Mouse (Mus musculus): ENCODE measurements around the gene Ppp2r5a. TPM values are rescaled to one million over a fixed set of nuclear protein-coding genes. Genes with fewer than 3 reads are reported as not detected.
A peak's percentile ranks its signal among the peaks of the same experiment; 100 is the strongest.

The Ppp2r5a gene
- polyA plus RNA-seq, 1 experiment from 2014 or later: 22.6 TPM

GRCm38 (mm10) chr1:191413691-191414415 is 10.8 kb upstream of the Ppp2r5a start:
- H3K4me3 ChIP-seq (ENCODE audit: low read depth, low read length): no peak overlapping the region
- no peaks in the 10 kb centered on the region for H3K36me3 ChIP-seq (ENCODE audit: control insufficient read depth, insufficient read depth, low read length)
- H3K4me2 ChIP-seq (ENCODE audit: low read depth): no peak overlapping the region
- no peaks in the 10 kb centered on the region for H3K9me3 ChIP-seq (ENCODE audit: control insufficient read depth, low read length)
- no peaks in the 10 kb centered on the region for H3K27me3 ChIP-seq (ENCODE audit: control insufficient read depth, insufficient read depth, low read length)
- WGBS: 44% methylated on average over 6 of the region's 6 CpGs
- ATAC-seq (ENCODE audit: insufficient read depth, low FRiP score, low TSS enrichment) (no peak), DNase-seq (ENCODE audit: low spot score) (no peak)
- no peak overlapping the region for H3K27ac ChIP-seq (ENCODE audit: low read depth, low read length)
- H3K4me1 ChIP-seq (ENCODE audit: control insufficient read depth, insufficient read depth, low read length): no peaks in the 10 kb centered on the region
- no peak overlapping the region for H3K9ac ChIP-seq (ENCODE audit: low read length)

- H3K27ac ChIP-seq (ENCODE audit: low read depth, low read length): no peak overlapping the region
- H3K9me3 ChIP-seq (ENCODE audit: control insufficient read depth, low read length): no peaks in the 10 kb centered on the region
- H3K4me3 ChIP-seq (ENCODE audit: low read depth, low read length): no peak overlapping the region
- 59% methylated on average over 10 of the region's 10 CpGs for WGBS
- DNase-seq (ENCODE audit: low spot score) (no peak), ATAC-seq (ENCODE audit: insufficient read depth, low FRiP score, low TSS enrichment) (no peak)
- H3K36me3 ChIP-seq (ENCODE audit: control insufficient read depth, insufficient read depth, low read length): no peaks in the 10 kb centered on the region
- H3K9ac ChIP-seq (ENCODE audit: low read length): no peak overlapping the region
- no peaks in the 10 kb centered on the region for H3K4me1 ChIP-seq (ENCODE audit: control insufficient read depth, insufficient read depth, low read length)
- no peak overlapping the region for H3K4me2 ChIP-seq (ENCODE audit: low read depth)
- H3K27me3 ChIP-seq (ENCODE audit: control insufficient read depth, insufficient read depth, low read length): no peaks in the 10 kb centered on the region
Measured at GRCm38 (mm10) chr1:191410294-191411036, 7.4 kb upstream of the Ppp2r5a start.

GRCm38 (mm10) chr1:191407246-191407645 is 4.2 kb upstream of the Ppp2r5a start:
- Histone ChIP-seq H3K36me3 (ENCODE audit: control insufficient read depth, insufficient read depth, low read length) (no peaks in the 10 kb centered on the region), H3K9me3 (ENCODE audit: control insufficient read depth, low read length) (no peaks in the 10 kb centered on the region), H3K4me2 (ENCODE audit: low read depth) (no peak overlapping the region), H3K9ac (ENCODE audit: low read length) (no peak overlapping the region), H3K4me3 (ENCODE audit: low read depth, low read length) (no peak overlapping the region), H3K27ac (ENCODE audit: low read depth, low read length) (no peak overlapping the region), H3K4me1 (ENCODE audit: control insufficient read depth, insufficient read depth, low read length) (no peaks in the 10 kb centered on the region), H3K27me3 (ENCODE audit: control insufficient read depth, insufficient read depth, low read length) (no peaks in the 10 kb centered on the region)
- WGBS: 47% methylated on average over 12 of the region's 12 CpGs
- DNase-seq (ENCODE audit: low spot score) (no peak), ATAC-seq (ENCODE audit: insufficient read depth, low FRiP score, low TSS enrichment) (no peak)

- ATAC-seq (ENCODE audit: insufficient read depth, low FRiP score, low TSS enrichment) (no peak), DNase-seq (ENCODE audit: low spot score) (no peak)
- 93% methylated on average over 8 of the region's 8 CpGs for WGBS
- no peak overlapping the region for H3K27ac ChIP-seq (ENCODE audit: low read depth, low read length)
- H3K4me2 ChIP-seq (ENCODE audit: low read depth): no peak overlapping the region
- H3K9me3 ChIP-seq (ENCODE audit: control insufficient read depth, low read length): no peaks in the 10 kb centered on the region
- no peak overlapping the region for H3K4me3 ChIP-seq (ENCODE audit: low read depth, low read length)
- no peaks in the 10 kb centered on the region for H3K4me1 ChIP-seq (ENCODE audit: control insufficient read depth, insufficient read depth, low read length)
- no peaks in the 10 kb centered on the region for H3K27me3 ChIP-seq (ENCODE audit: control insufficient read depth, insufficient read depth, low read length)
- H3K36me3 ChIP-seq (ENCODE audit: control insufficient read depth, insufficient read depth, low read length): no peaks in the 10 kb centered on the region
- H3K9ac ChIP-seq (ENCODE audit: low read length): no peak overlapping the region
Measured at GRCm38 (mm10) chr1:191406516-191406915, 3.4 kb upstream of the Ppp2r5a start.

GRCm38 (mm10) chr1:191404721-191405329 is 1.8 kb upstream of the Ppp2r5a start:
- 85% methylated on average over 10 of the region's 10 CpGs for WGBS
- DNase-seq (ENCODE audit: low spot score) (no peak), ATAC-seq (ENCODE audit: insufficient read depth, low FRiP score, low TSS enrichment) (no peak)
- no peaks in the 10 kb centered on the region for H3K36me3 ChIP-seq (ENCODE audit: control insufficient read depth, insufficient read depth, low read length)
- H3K4me2 ChIP-seq (ENCODE audit: low read depth): no peak overlapping the region
- no peak overlapping the region for H3K4me3 ChIP-seq (ENCODE audit: low read depth, low read length)
- H3K27me3 ChIP-seq (ENCODE audit: control insufficient read depth, insufficient read depth, low read length): no peaks in the 10 kb centered on the region
- H3K9ac ChIP-seq (ENCODE audit: low read length): no peak overlapping the region
- no peaks in the 10 kb centered on the region for H3K9me3 ChIP-seq (ENCODE audit: control insufficient read depth, low read length)
- H3K27ac ChIP-seq (ENCODE audit: low read depth, low read length): no peak overlapping the region
- no peaks in the 10 kb centered on the region for H3K4me1 ChIP-seq (ENCODE audit: control insufficient read depth, insufficient read depth, low read length)

- no peaks in the 10 kb centered on the region for H3K36me3 ChIP-seq (ENCODE audit: control insufficient read depth, insufficient read depth, low read length)
- no peak for DNase-seq (ENCODE audit: low spot score)
- H3K9ac ChIP-seq (ENCODE audit: low read length): no peak overlapping the region
- no peak overlapping the region for H3K27ac ChIP-seq (ENCODE audit: low read depth, low read length)
- H3K27me3 ChIP-seq (ENCODE audit: control insufficient read depth, insufficient read depth, low read length): no peaks in the 10 kb centered on the region
- ATAC-seq (ENCODE audit: insufficient read depth, low FRiP score, low TSS enrichment): no peak
- no peaks in the 10 kb centered on the region for H3K4me1 ChIP-seq (ENCODE audit: control insufficient read depth, insufficient read depth, low read length)
- H3K4me3 ChIP-seq (ENCODE audit: low read depth, low read length): no peak overlapping the region
- H3K4me2 ChIP-seq (ENCODE audit: low read depth): no peak overlapping the region
- WGBS: 29% methylated on average over 1 of the region's 1 CpGs
- no peaks in the 10 kb centered on the region for H3K9me3 ChIP-seq (ENCODE audit: control insufficient read depth, low read length)
Measured at GRCm38 (mm10) chr1:191404301-191404700, 1.2 kb upstream of the Ppp2r5a start.

- WGBS: 45% methylated on average over 7 of the region's 7 CpGs
- Histone ChIP-seq H3K9me3 (ENCODE audit: control insufficient read depth, low read length) (no peaks in the 10 kb centered on the region), H3K9ac (ENCODE audit: low read length) (no peak overlapping the region), H3K27ac (ENCODE audit: low read depth, low read length) (no peak overlapping the region), H3K4me3 (ENCODE audit: low read depth, low read length) (no peak overlapping the region), H3K4me2 (ENCODE audit: low read depth) (no peak overlapping the region), H3K36me3 (ENCODE audit: control insufficient read depth, insufficient read depth, low read length) (no peaks in the 10 kb centered on the region), H3K27me3 (ENCODE audit: control insufficient read depth, insufficient read depth, low read length) (no peaks in the 10 kb centered on the region), H3K4me1 (ENCODE audit: control insufficient read depth, insufficient read depth, low read length) (no peaks in the 10 kb centered on the region)
- no peak for DNase-seq (ENCODE audit: low spot score)
- no peak for ATAC-seq (ENCODE audit: insufficient read depth, low FRiP score, low TSS enrichment)
Measured at GRCm38 (mm10) chr1:191402506-191402905, 566 bp downstream of the Ppp2r5a start.

GRCm38 (mm10) chr1:191396897-191397849 is 5.9 kb downstream of the Ppp2r5a start:
- Histone ChIP-seq H3K4me1 (ENCODE audit: control insufficient read depth, insufficient read depth, low read length) (peaks cover 3% of the 10 kb centered on the region; the same call in 1 of the 2 replicates), H3K9me3 (ENCODE audit: control insufficient read depth, low read length) (no peaks in the 10 kb centered on the region), H3K27me3 (ENCODE audit: control insufficient read depth, insufficient read depth, low read length) (0 out of 2 replicates have a peak, but pooled peaks cover 2% of the 10 kb centered on the region), H3K9ac (ENCODE audit: low read length) (peak overlapping the region; percentile 68), H3K4me2 (ENCODE audit: low read depth) (peak overlapping the region; percentile 76), H3K4me3 (ENCODE audit: low read depth, low read length) (peak overlapping the region; percentile 51), H3K36me3 (ENCODE audit: control insufficient read depth, insufficient read depth, low read length) (no peaks in the 10 kb centered on the region), H3K27ac (ENCODE audit: low read depth, low read length) (peak overlapping the region; percentile 78)
- ATAC-seq (ENCODE audit: insufficient read depth, low FRiP score, low TSS enrichment): peak; percentile 98
- peak; percentile 99 for DNase-seq (ENCODE audit: low spot score)
- WGBS: under 1% methylated on average over 81 of the region's 82 CpGs
